In genomic region chr17:64466273-64466672, GRCm38 (mm10) we compare ENCODE assay signal across 20 mouse cellular contexts.
"Had no signal": no experiment of that assay in that cellular context is flagged by ENCODE, and none has a peak within 500 bp of the region (broad histone marks: within the 10 kb centered on the region; RNA-seq: fewer than 3 reads in every experiment).

No protein-coding gene starts in this region.

- H3K36me3 ChIP-seq: limb, embryonic 12.5 days; limb, embryonic 15.5 days; midbrain, embryonic 12.5 days; midbrain, embryonic 15.5 days; neural tube, embryonic 12.5 days; neural tube, embryonic 15.5 days; stomach, embryonic 15.5 days had no signal

- H3K4me1 ChIP-seq: midbrain, embryonic 12.5 days; neural tube, embryonic 12.5 days; stomach, embryonic 15.5 days had no signal

- DNase-seq: kidney, adult 18-20 months; kidney, adult 9 months; kidney, postnatal 14 days; kidney, postnatal 4 days; right cerebral cortex, adult 18-20 months; right cerebral cortex, postnatal 14 days; right cerebral cortex, postnatal 4 days; thymus, adult 2 months; thymus, postnatal 14 days; thymus, postnatal 4 days had no signal

- H3K4me3 ChIP-seq: limb, embryonic 12.5 days; limb, embryonic 15.5 days; midbrain, embryonic 12.5 days; midbrain, embryonic 15.5 days; neural tube, embryonic 12.5 days; neural tube, embryonic 15.5 days; stomach, embryonic 15.5 days had no signal

- H3K27me3 ChIP-seq: limb, embryonic 12.5 days; midbrain, embryonic 12.5 days; midbrain, embryonic 15.5 days; neural tube, embryonic 12.5 days; neural tube, embryonic 15.5 days; stomach, embryonic 15.5 days had no signal

- ATAC-seq: lung, postnatal 0 days; midbrain, embryonic 15.5 days had no signal

- H3K9me3 ChIP-seq: limb, embryonic 12.5 days; limb, embryonic 15.5 days; midbrain, embryonic 12.5 days; midbrain, embryonic 15.5 days; neural tube, embryonic 12.5 days; neural tube, embryonic 15.5 days; stomach, embryonic 15.5 days had no signal

- H3K27ac ChIP-seq: limb, embryonic 12.5 days; limb, embryonic 15.5 days; macrophage; midbrain, embryonic 12.5 days; midbrain, embryonic 15.5 days; neural tube, embryonic 12.5 days; neural tube, embryonic 15.5 days; stomach, embryonic 15.5 days had no signal

- H3K9ac ChIP-seq: limb, embryonic 12.5 days; limb, embryonic 15.5 days; lung, embryonic 14.5 days; midbrain, embryonic 12.5 days; midbrain, embryonic 15.5 days; neural tube, embryonic 12.5 days; neural tube, embryonic 15.5 days; stomach, embryonic 15.5 days had no signal

- H3K4me2 ChIP-seq: limb, embryonic 12.5 days; limb, embryonic 15.5 days; lung, embryonic 14.5 days; midbrain, embryonic 12.5 days; midbrain, embryonic 15.5 days; neural tube, embryonic 12.5 days; neural tube, embryonic 15.5 days; stomach, embryonic 15.5 days had no signal
